Mouse (Mus musculus) lung, postnatal 0 days (tissue): ENCODE measurements around the gene Nr2f2. TPM values are rescaled to one million over a fixed set of nuclear protein-coding genes. Genes with fewer than 3 reads are reported as not detected.

Source experiments
- ATAC-seq: fragments of 200-750 bp; cut with Nextera tagmentation; 2 replicates; pipeline ENCODE4 v1.8.0; 2017; ENCODE audit warnings: moderate library complexity
- DNase-seq: peaks from one replicate; pipeline ENCODE4 v3.0.0-alpha.2; 2016; ENCODE audit warnings: low spot score
- H3K27ac ChIP-seq: fragments of 300-500 bp; sonication (generic); 2 replicates; pipeline ENCODE4 v1.5.1; 2014; ENCODE audit warnings: antibody characterized with exemption, mild to moderate bottlenecking, low read length, mixed read lengths
- H3K27me3 ChIP-seq: fragments of 300-500 bp; sonication (generic); replicated peaks from 2 replicates; pipeline ENCODE4 v1.6.1; 2014; ENCODE audit warnings: low read length, mixed read lengths; ENCODE audit not compliant: insufficient read depth
- H3K36me3 ChIP-seq: fragments of 300-500 bp; sonication (generic); 2 replicates; pipeline ENCODE4 v1.6.1; 2014; ENCODE audit warnings: low read length, mixed read lengths; ENCODE audit not compliant: insufficient read depth
- H3K4me1 ChIP-seq: fragments of 300-500 bp; sonication (generic); 2 replicates; pipeline ENCODE4 v1.6.1; 2014; ENCODE audit warnings: antibody characterized with exemption, low read depth, low read length, mixed read lengths; ENCODE audit not compliant: insufficient read depth
- H3K4me2 ChIP-seq: fragments of 300-500 bp; sonication (generic); replicated peaks from 2 replicates; pipeline ENCODE4 v1.6.1; 2014; ENCODE audit warnings: low read depth, mild to moderate bottlenecking, low read length, moderate library complexity, mixed read lengths
- H3K4me3 ChIP-seq: fragments of 300-500 bp; sonication (generic); 2 replicates; pipeline ENCODE4 v1.5.1; 2014; ENCODE audit warnings: low read depth, low read length
- H3K9ac ChIP-seq: fragments of 300-500 bp; sonication (generic); replicated peaks from 2 replicates; pipeline ENCODE4 v1.6.1; 2014; ENCODE audit warnings: low read depth, mild to moderate bottlenecking
- H3K9me3 ChIP-seq: fragments of 300-500 bp; sonication (generic); 2 replicates; pipeline ENCODE4 v1.6.1; 2016; ENCODE audit warnings: low read length, mixed read lengths
- CTCF ChIP-seq: IDR thresholded peaks from 2 replicates; pipeline ENCODE4 v1.5.1; 2016; ENCODE audit warnings: antibody characterized with exemption, mild to moderate bottlenecking
- EP300 ChIP-seq: IDR thresholded peaks from 2 replicates; pipeline ENCODE4 v1.6.1; 2016; ENCODE audit warnings: antibody characterized with exemption, mild to moderate bottlenecking, control low read depth
- WGBS: fragments of 180-500 bp; shearing (Covaris S2); extraction: QIAGEN DNeasy Blood & Tissue Kit; methylation state at CpG from one replicate; pipeline ENCODE4 v1.1.7; 2014; 5-methylcytosine and 5-hydroxymethylcytosine counted together
- polyA plus RNA-seq: library from polyadenylated mRNA; unstranded; fragments of >200 nt; fragmentation: Nextera tagmentation; extraction: Ambion mirVana; gene quantifications from 2 replicates; pipeline ENCODE4 v1.2.1, GENCODE M21; 2015

Gene Nr2f2
- polyA plus RNA-seq, 1 experiment from 2014 or later = 72.7 TPM

DNA sequence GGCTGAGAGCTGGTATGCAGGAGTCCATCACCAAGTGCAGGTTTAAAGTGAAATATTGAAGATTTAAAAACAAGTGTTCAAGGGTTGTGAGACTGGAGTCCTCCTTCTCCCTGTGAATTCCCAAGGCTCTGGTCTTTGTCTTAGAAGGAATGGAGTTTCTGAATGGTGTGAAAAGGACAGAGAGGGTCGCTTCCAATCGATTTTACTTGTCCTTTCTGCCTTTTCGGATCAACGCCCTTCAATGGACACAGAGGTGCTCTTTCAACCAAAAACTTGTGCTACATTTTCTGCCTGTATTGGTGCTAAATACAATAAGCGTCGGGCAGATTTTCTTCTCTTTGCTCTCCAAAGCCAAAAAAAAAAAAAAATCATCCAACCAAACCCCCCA is 1.7 kb upstream of the Nr2f2 start:
- Histone ChIP-seq H3K4me2 (peak overlapping the region; percentile 83), H3K4me3 (peak overlapping the region; percentile 50; the same call in 1 of the 2 replicates), H3K27me3 (no peaks in the 10 kb centered on the region), H3K27ac (peak overlapping the region; percentile 84), H3K36me3 (no peaks in the 10 kb centered on the region), H3K9ac (peak overlapping the region; percentile 29; the same call in 1 of the 2 replicates), H3K9me3 (no peaks in the 10 kb centered on the region), H3K4me1 (peaks cover 5% of the 10 kb centered on the region; the same call in 1 of the 2 replicates)
- TF ChIP-seq EP300 (no peak), CTCF (no peak)
- DNase-seq (peak; percentile 16), ATAC-seq (no peak)
- 60% methylated on average over 6 of the region's 6 CpGs for WGBS

DNA sequence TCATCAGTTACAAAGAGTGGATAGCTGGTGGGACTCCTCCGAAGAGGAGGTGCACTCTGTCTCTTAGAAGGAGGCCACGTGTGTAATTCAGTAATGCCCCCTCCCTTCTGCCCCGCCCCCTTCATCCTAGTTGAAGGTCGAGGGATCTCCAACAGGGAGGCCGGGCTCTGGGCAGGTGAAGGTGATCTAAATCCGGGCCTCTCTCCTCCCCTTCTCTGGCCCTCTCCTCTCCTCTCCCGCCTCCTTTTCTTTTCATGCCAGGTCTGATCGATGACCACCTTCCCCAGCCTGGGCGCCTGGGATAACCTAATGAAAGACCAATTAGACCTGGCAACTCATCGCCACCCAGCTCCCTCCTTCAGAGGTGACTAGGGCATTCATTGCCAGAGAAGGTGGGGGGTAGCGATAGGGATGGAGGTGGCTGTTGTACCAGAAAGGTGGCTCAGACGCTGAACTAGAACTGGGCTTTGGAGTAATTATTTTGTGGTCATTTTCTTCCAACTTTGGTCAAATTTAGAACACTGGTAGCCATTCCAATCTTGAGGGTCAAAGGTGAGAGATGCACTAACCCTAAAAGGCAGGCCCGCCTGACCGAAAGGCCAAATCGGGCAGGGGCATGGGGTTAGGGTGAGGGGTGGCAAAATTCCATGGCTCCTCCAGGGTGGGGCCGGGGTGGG is 1.2 kb upstream of the Nr2f2 start:
- H3K36me3 ChIP-seq = no peaks in the 10 kb centered on the region
- peak; percentile 27 for DNase-seq
- ATAC-seq = no peak
- peaks cover 5% of the 10 kb centered on the region; the same call in 1 of the 2 replicates for H3K4me1 ChIP-seq
- H3K4me2 ChIP-seq = peak overlapping the region; percentile 83
- 41% methylated on average over 16 of the region's 16 CpGs for WGBS
- H3K4me3 ChIP-seq = peak overlapping the region; percentile 50; the same call in 1 of the 2 replicates
- H3K27me3 ChIP-seq = no peaks in the 10 kb centered on the region
- peak overlapping the region; percentile 29; the same call in 1 of the 2 replicates for H3K9ac ChIP-seq
- H3K27ac ChIP-seq = peak overlapping the region; percentile 84; the same call in 1 of the 2 replicates
- TF ChIP-seq EP300 (no peak), CTCF (no peak)
- no peaks in the 10 kb centered on the region for H3K9me3 ChIP-seq

DNA sequence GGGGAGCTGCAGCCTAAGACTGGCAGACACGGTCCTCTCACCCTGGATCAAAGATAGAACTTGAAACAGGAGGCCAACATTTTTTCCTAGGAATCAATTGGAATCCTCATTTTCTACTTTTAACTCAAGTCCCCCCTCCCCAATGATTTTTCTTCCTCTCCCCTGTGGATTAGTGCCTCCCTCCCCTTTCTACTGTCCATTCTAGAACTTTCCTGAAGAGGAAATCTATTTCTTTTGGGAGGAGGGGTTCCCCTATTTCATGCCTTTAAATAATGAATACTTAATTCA is 217 bp upstream of the Nr2f2 start:
- ATAC-seq = no peak
- Histone ChIP-seq H3K27ac (peak overlapping the region; percentile 84), H3K9ac (peak overlapping the region; percentile 58), H3K36me3 (no peaks in the 10 kb centered on the region), H3K9me3 (no peaks in the 10 kb centered on the region), H3K4me1 (peaks cover 5% of the 10 kb centered on the region; the same call in 1 of the 2 replicates), H3K4me2 (peak overlapping the region; percentile 83), H3K4me3 (peak overlapping the region; percentile 50), H3K27me3 (no peaks in the 10 kb centered on the region)
- 9% methylated on average over 1 of the region's 1 CpGs for WGBS
- peak; percentile 18 for DNase-seq
- TF ChIP-seq EP300 (no peak), CTCF (no peak)

DNA sequence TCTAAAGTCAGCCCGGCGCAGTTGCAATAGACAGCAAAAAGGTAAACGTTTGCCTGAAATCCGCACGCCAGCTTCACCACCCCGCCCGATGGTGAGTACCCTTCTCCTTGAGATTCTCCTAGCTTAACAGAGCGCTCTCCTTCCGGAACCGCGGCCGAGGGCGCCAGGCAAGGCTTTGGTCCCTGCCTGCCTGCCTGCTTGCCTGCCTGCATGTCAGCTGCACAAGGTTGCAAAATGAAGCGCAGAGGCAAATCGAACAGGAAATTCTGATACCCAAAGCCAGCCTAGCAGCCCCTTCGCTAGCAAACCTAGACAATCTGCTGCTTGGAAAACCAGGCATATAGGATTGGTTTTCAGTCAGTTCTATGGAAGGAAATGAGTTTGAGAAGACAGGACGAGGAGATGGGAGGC is 1.1 kb downstream of the Nr2f2 start:
- Histone ChIP-seq H3K4me2 (peak overlapping the region; percentile 83), H3K36me3 (no peaks in the 10 kb centered on the region), H3K9me3 (no peaks in the 10 kb centered on the region), H3K4me1 (peaks cover 5% of the 10 kb centered on the region; the same call in 1 of the 2 replicates), H3K4me3 (peak overlapping the region; percentile 50), H3K27ac (peak overlapping the region; percentile 84), H3K27me3 (no peaks in the 10 kb centered on the region), H3K9ac (peak overlapping the region; percentile 58)
- DNase-seq (peak; percentile 66), ATAC-seq (no peak)
- 0% methylated on average over 17 of the region's 17 CpGs for WGBS
- TF ChIP-seq CTCF (no peak), EP300 (no peak)

DNA sequence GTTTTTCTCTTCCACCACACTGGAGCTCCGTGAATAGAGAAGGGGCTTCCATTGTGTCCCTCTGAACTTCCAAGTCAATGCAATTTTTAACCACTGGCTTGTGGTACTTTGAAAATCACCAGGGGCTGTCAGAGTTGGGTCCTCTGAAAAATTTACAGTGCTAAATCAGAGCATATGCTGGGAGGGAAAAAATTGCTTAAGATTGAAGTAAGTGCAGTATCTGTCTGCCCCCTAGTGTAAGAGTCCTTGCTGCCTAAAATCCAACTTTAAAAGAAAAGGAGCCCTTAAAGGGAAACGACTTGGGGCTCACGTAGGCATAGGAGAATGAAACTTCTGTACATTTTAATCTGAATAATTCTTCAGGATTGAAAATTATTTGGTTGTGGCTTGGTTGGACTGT is 1.7 kb downstream of the Nr2f2 start:
- no peak; the same call in 1 of the 2 replicates for ATAC-seq
- TF ChIP-seq EP300 = 0 out of 2 replicates have a peak, but pooled peaks have one; percentile 20
- TF ChIP-seq CTCF = peak; percentile 76

DNA sequence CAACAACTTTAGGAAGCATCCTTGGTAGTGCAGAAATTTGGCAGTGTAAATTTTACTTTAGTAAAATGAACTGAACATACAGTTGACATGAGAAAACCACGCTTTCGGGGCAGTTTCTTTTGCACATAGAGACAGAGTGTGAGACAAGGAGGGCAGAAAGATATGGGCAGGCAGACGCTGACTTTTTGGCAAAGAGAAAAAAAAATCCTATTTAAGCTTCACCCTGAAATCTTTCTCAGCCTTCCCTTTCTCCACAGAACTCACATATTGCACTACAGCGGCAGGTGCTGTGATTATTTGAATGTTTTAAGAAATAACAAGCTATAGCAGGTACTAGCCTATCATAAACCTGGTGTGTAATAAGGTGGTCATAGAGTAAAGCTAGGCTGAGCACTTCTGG is 3.2 kb downstream of the Nr2f2 start:
- Histone ChIP-seq H3K4me2 (peak overlapping the region; percentile 89), H3K9ac (no peak overlapping the region)

More for the DNA sequence above, 1.7 kb downstream of the Nr2f2 start:
- peak overlapping the region; percentile 84 for H3K27ac ChIP-seq
- peak; percentile 97 for DNase-seq
- H3K36me3 ChIP-seq = no peaks in the 10 kb centered on the region
- no peaks in the 10 kb centered on the region for H3K27me3 ChIP-seq
- H3K4me3 ChIP-seq = peak overlapping the region; percentile 50
- WGBS = 1% methylated on average over 3 of the region's 3 CpGs
- H3K9me3 ChIP-seq = no peaks in the 10 kb centered on the region
- peak overlapping the region; percentile 58; the same call in 1 of the 2 replicates for H3K9ac ChIP-seq
- H3K4me2 ChIP-seq = peak overlapping the region; percentile 83
- 0 out of 2 replicates have a peak, but pooled peaks cover 3% of the 10 kb centered on the region for H3K4me1 ChIP-seq

More for the DNA sequence above, 3.2 kb downstream of the Nr2f2 start:
- ATAC-seq (no peak), DNase-seq (no peak)
- H3K4me1 ChIP-seq = no peaks in the 10 kb centered on the region
- no peaks in the 10 kb centered on the region for H3K36me3 ChIP-seq
- no peak overlapping the region for H3K27ac ChIP-seq
- 65% methylated on average over 4 of the region's 4 CpGs for WGBS
- TF ChIP-seq EP300 (no peak), CTCF (no peak)
- no peaks in the 10 kb centered on the region for H3K27me3 ChIP-seq
- H3K4me3 ChIP-seq = peak overlapping the region; percentile 15; the same call in 1 of the 2 replicates
- H3K9me3 ChIP-seq = no peaks in the 10 kb centered on the region
